Mouse (Mus musculus): ENCODE results near the gene A4galt. TPM values are rescaled to one million over a fixed set of nuclear protein-coding genes. Genes with fewer than 3 reads are reported as not detected.
"Not testable (repeated sequence)": the region's sequence is repeated elsewhere in the genome, so short reads cannot be mapped to it uniquely, and the experiment has no call there.

Gene A4galt
- polyA plus RNA-seq, 1 experiment from 2014 or later = 1.8 TPM

DNA sequence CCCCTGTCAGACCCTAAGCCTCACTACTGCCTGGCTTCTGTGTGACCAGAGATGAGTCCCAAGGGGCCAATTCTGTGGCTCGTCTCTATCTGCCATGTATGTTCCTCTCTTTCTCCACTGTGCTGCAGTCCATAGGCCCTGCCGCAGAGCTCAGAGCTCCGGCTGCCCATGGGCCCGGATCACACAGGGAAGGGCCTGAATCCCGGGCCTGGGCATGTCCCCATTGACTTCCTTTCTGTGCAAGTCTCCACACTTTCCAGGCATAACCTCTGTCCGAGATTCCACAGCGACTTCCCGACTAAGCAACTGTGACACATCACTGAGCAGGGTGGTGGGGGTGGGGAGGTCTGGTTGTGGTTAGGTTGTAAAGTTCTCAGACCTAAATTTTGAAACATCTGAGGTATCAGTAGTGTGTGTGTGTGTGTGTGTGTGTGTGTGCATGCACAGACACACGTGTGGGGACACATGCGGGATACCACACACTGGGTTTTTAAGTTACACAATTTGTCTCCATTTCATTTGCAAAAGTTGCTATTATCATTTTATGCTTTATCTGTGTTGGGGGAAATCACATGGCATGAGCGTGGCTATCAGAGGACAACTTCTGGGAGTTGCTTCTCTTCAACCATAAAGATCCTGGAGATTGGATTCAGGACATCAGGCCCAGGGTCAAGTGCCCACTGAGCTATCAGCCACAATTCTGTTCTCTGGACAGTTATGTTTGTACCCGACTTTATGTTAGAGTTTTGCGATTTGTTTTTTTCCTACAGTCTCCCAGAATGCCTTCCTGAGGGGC, 40.9 kb upstream of the A4galt start:
- peaks cover 8% of the 10 kb centered on the region; the same call in 1 of the 2 replicates for H3K4me1 ChIP-seq
- H3K27ac ChIP-seq = no peak overlapping the region
- WGBS = 86% methylated on average over 13 of the region's 13 CpGs
- no peak overlapping the region for H3K9ac ChIP-seq
- H3K27me3 ChIP-seq (replicated peaks) = no peaks in the 10 kb centered on the region
- H3K9me3 ChIP-seq = no peaks in the 10 kb centered on the region
- no peak overlapping the region for H3K4me2 ChIP-seq (replicated peaks)
- H3K36me3 ChIP-seq = no peaks in the 10 kb centered on the region
- ATAC-seq (ENCODE audit: low FRiP score, low read depth) = no peak
- no peak overlapping the region for H3K4me3 ChIP-seq

DNA sequence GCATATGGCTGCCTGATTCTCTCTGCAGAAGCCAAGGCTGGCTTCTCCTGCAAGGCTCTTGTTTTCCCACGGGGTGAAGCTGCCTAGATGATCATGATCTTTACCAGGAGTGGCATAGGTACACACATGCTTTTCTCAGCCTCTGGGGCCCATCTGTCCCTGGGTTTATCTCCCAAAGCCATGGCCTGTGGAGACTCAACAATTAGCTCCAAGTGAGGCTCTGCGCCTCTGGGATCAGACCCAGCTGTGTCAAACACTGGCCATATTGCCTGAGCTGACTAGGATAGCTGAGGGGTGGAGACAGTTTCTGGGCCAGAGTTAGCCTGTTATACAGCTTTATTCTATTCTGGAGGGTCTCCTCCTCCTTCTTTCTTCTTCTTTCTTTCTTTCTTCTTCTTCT, 39.3 kb upstream of the A4galt start:
- Histone ChIP-seq H3K4me2 (replicated peaks) (no peak overlapping the region), H3K36me3 (no peaks in the 10 kb centered on the region), H3K4me3 (no peak overlapping the region), H3K27me3 (replicated peaks) (no peaks in the 10 kb centered on the region), H3K9me3 (no peaks in the 10 kb centered on the region), H3K27ac (no peak overlapping the region), H3K4me1 (peaks cover 4% of the 10 kb centered on the region; the same call in 1 of the 2 replicates), H3K9ac (no peak overlapping the region)
- 84% methylated on average over 2 of the region's 2 CpGs for WGBS
- no peak for ATAC-seq (ENCODE audit: low FRiP score, low read depth)

DNA sequence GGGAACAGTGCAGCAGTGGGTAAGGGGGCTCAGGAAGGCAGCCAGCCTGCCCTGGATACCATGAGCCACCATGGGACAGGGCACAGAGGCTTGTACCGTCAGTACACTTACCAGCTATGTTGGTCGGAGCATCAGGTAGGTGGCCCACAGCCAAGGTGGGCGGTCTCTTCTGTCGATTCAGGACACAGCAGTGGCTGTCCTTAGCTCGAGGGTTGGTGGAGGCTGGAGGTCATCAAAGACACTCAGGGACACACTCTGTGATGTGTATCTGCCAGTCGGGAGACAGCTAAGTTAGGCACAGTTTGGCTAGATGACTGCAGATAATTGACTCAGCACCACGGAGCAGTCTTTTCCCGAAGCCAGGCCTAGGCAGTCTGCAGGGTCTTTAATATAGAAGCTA, 33.3 kb upstream of the A4galt start:
- ATAC-seq (ENCODE audit: low FRiP score, low read depth) = no peak
- Histone ChIP-seq H3K27me3 (replicated peaks) (no peaks in the 10 kb centered on the region), H3K4me2 (replicated peaks) (no peak overlapping the region), H3K9me3 (no peaks in the 10 kb centered on the region), H3K27ac (no peak overlapping the region), H3K9ac (no peak overlapping the region), H3K4me3 (no peak overlapping the region), H3K4me1 (no peaks in the 10 kb centered on the region), H3K36me3 (no peaks in the 10 kb centered on the region)
- 91% methylated on average over 8 of the region's 8 CpGs for WGBS

DNA sequence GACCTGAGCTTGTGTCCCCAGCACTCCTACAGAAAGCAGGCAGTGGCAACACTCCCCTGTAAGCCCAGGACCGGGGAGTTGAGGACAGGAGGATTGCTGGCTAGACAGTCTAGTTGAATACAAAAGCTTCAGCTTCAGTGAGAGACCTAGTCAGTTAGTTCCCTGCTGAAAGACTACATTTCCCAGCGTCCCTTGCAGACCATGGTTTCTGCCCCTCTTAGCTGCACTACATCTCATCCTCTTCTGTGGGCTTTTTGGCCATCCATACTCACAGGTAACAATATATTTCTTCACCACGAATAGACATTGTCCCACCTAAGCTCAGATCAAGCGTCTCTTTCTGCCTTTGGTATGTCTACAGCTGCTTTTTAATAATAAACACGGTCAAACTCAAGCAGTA, 30.8 kb upstream of the A4galt start:
- H3K9ac ChIP-seq = no peak overlapping the region
- H3K36me3 ChIP-seq = no peaks in the 10 kb centered on the region
- no peak overlapping the region for H3K27ac ChIP-seq
- H3K27me3 ChIP-seq (replicated peaks) = no peaks in the 10 kb centered on the region
- WGBS = 66% methylated on average over 5 of the region's 5 CpGs
- ATAC-seq (ENCODE audit: low FRiP score, low read depth) = no peak
- no peak overlapping the region for H3K4me2 ChIP-seq (replicated peaks)
- H3K4me1 ChIP-seq = no peaks in the 10 kb centered on the region
- H3K4me3 ChIP-seq = no peak overlapping the region
- H3K9me3 ChIP-seq = no peaks in the 10 kb centered on the region

DNA sequence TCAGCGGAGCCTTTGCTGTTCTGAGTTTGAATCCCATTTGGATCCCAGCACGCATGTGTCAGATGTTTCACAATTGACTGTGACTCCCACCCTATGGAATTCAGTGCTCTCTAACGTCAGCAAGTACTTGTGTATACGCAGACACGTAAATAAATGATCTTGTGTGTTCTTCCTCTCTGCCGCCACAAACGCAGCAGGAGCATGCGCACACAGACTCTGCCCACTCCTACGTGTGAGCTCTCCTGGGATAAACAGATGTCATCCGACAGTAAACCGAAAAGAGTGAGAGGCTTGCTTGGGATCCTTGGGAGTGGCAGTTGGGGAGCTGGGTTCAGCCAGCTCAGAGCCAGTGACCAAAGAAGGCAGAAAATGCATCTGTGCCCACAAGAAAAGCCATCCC, 29.7 kb upstream of the A4galt start:
- no peak overlapping the region for H3K4me2 ChIP-seq (replicated peaks)
- H3K9me3 ChIP-seq = no peaks in the 10 kb centered on the region
- H3K27ac ChIP-seq = no peak overlapping the region
- no peak overlapping the region for H3K9ac ChIP-seq
- H3K4me1 ChIP-seq = no peaks in the 10 kb centered on the region
- ATAC-seq (ENCODE audit: low FRiP score, low read depth) = no peak
- H3K36me3 ChIP-seq = no peaks in the 10 kb centered on the region
- no peaks in the 10 kb centered on the region for H3K27me3 ChIP-seq (replicated peaks)
- WGBS = 78% methylated on average over 11 of the region's 11 CpGs
- no peak overlapping the region for H3K4me3 ChIP-seq

DNA sequence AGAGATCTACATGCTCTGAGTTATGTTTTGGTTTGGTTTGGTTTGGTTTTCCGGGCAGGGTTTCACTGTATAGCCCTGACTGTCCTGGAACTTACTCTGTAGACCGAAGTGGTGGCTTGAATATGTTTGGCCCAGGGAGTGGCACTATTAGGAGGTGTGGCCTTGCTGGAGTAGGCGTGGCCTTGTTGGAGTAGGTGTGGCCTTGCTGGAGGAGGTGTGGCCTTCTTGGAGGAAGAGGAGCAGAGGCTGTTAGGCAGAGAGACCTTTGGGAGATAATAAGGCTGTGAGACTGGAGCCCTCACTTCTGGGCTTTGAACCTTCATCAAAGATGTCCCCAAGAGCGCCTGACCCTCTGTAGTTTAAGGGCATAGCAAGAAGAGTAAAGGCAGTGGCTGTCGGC, 27.0 kb upstream of the A4galt start:
- WGBS = 81% methylated on average over 5 of the region's 5 CpGs
- no peak for ATAC-seq (ENCODE audit: low FRiP score, low read depth)
- no peak overlapping the region for H3K27ac ChIP-seq
- no peak overlapping the region for H3K4me2 ChIP-seq (replicated peaks)
- H3K27me3 ChIP-seq (replicated peaks) = no peaks in the 10 kb centered on the region
- H3K9ac ChIP-seq = no peak overlapping the region
- no peaks in the 10 kb centered on the region for H3K9me3 ChIP-seq
- H3K4me3 ChIP-seq = no peak overlapping the region
- H3K36me3 ChIP-seq = no peaks in the 10 kb centered on the region
- H3K4me1 ChIP-seq = no peaks in the 10 kb centered on the region

GRCm38 (mm10) chr15:83277451-83277850, 25.9 kb upstream of the A4galt start:
- Histone ChIP-seq H3K9me3 (no peaks in the 10 kb centered on the region), H3K4me2 (replicated peaks) (no peak overlapping the region)

DNA sequence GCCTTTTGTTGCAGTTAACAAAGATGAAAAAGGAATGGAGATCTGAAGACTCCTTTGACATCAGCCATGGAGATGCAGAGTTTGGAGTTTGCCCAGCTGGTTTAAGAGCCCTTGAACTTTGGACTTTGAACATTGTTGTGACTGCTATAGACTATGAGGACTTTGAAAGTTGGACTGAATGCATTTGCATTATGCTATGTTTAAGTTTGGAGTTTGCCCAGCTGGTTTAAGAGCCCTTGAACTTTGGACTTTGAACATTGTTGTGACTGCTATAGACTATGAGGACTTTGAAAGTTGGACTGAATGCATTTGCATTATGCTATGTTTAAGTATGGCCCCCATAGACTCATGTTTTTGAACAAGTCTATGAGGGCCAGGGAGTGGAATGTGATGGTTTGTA, 22.7 kb upstream of the A4galt start:
- H3K36me3 ChIP-seq; H3K9me3 ChIP-seq; ATAC-seq (ENCODE audit: low FRiP score, low read depth); H3K27ac ChIP-seq; H3K4me2 ChIP-seq (replicated peaks); H3K4me1 ChIP-seq; H3K27me3 ChIP-seq (replicated peaks); H3K9ac ChIP-seq; H3K4me3 ChIP-seq: not testable (repeated sequence)

More at GRCm38 (mm10) chr15:83277451-83277850, 25.9 kb upstream of the A4galt start:
- H3K27ac ChIP-seq = no peak overlapping the region
- no peaks in the 10 kb centered on the region for H3K36me3 ChIP-seq
- no peak overlapping the region for H3K4me3 ChIP-seq
- 91% methylated on average over 4 of the region's 4 CpGs for WGBS
- no peak for ATAC-seq (ENCODE audit: low FRiP score, low read depth)
- H3K4me1 ChIP-seq = no peaks in the 10 kb centered on the region
- H3K27me3 ChIP-seq (replicated peaks) = no peaks in the 10 kb centered on the region
- H3K9ac ChIP-seq = no peak overlapping the region

DNA sequence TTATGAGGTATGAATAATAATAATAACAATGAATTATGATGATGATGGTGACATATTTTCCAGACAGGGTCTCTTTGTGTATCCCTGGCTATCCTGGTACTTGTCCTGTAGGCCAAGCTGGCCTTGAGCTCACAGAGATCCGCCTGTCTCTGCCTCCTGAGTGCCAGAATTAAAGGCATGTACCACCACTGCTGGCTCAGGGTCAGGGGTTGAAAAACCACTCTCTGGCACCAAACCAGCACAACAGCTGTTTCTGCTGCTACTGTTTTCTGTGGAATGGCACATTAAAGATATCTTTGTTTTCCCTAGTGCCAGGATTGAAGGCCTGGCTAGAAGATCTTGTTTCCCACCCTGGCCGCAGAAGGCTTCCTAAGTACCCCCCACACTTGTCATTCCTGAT, 21.4 kb upstream of the A4galt start:
- no peak overlapping the region for H3K27ac ChIP-seq

DNA sequence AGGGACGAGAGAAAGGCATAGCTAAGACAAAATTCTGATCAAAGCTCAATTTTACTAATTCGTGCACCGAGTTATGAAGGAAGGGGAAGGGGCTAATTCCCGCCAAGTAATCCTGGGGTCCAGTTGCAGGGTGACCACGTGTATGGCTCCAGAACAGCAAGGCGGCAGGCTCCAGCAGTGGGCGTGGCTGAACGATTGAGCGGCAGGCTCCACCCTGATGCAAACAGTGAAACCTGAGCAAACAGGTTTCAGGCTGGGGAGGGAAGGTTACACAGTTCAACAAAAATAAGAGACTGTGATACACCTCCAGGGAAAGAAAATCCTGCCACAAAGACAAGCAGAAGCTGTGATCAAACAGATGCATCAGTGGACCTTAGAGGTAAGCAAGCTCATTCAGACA, 19.6 kb upstream of the A4galt start:
- not testable (repeated sequence) for H3K4me1 ChIP-seq; H3K9me3 ChIP-seq; ATAC-seq (ENCODE audit: low FRiP score, low read depth); H3K4me2 ChIP-seq (replicated peaks); H3K9ac ChIP-seq; H3K4me3 ChIP-seq; H3K27me3 ChIP-seq (replicated peaks); H3K27ac ChIP-seq; H3K36me3 ChIP-seq
- 31% methylated on average over 9 of the region's 9 CpGs for WGBS

More for the DNA sequence above, 21.4 kb upstream of the A4galt start:
- Histone ChIP-seq H3K4me2 (replicated peaks) (no peak overlapping the region), H3K9me3 (no peaks in the 10 kb centered on the region), H3K27me3 (replicated peaks) (no peaks in the 10 kb centered on the region), H3K4me3 (no peak overlapping the region), H3K36me3 (no peaks in the 10 kb centered on the region), H3K9ac (no peak overlapping the region), H3K4me1 (no peaks in the 10 kb centered on the region)
- ATAC-seq (ENCODE audit: low FRiP score, low read depth) = no peak
- WGBS = 84% methylated on average over 2 of the region's 2 CpGs

- not testable (repeated sequence) for H3K4me1 ChIP-seq; H3K4me2 ChIP-seq (replicated peaks); H3K36me3 ChIP-seq; ATAC-seq (ENCODE audit: low FRiP score, low read depth); H3K27me3 ChIP-seq (replicated peaks); H3K27ac ChIP-seq; H3K4me3 ChIP-seq; H3K9me3 ChIP-seq; H3K9ac ChIP-seq
- WGBS = 93% methylated on average over 6 of the region's 6 CpGs
Observed at GRCm38 (mm10) chr15:83269985-83270384, 18.4 kb upstream of the A4galt start.

DNA sequence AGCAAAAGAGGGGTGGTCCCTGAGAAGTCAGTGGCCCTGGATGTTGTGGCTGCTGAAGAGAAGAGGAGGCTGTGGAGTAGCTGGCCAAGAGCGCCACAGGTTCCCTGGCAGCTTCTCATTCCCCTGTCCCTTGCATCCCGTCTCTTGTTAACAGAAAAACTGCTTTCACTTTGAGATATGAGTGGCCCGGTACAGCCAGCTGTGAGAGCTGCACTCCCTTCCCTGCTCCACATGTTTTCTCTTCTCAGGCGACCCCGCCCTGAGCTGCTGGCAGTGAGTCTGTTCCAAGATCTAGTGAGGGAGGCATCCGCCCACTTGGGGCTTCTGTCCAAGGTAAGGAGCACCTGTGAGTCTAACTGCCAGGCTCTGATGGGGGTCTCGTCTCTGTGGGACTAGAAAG, 16.9 kb upstream of the A4galt start:
- WGBS = 75% methylated on average over 7 of the region's 7 CpGs
- ATAC-seq (ENCODE audit: low FRiP score, low read depth); H3K4me3 ChIP-seq: not testable (repeated sequence)

DNA sequence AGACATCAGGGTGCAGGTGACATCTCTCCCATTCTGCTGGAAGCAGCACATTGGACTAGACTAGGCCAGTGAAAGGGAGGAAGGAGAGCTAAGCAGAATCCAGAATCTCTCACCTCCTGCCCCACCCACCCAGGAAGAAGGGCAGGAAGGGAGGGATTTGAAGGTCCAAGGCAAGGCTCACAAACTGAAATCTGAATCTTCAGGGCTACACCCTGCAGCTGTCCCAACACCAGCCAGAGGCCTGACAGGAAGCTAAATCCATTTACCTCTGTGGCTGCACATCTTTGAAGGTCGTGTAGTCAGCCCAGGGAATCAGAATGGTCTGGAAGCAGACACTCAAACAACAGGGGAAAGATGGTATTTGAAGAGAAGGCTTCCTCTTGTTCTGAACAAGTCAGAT, 13.7 kb upstream of the A4galt start:
- H3K4me1 ChIP-seq = no peaks in the 10 kb centered on the region
- H3K9me3 ChIP-seq = no peaks in the 10 kb centered on the region
- no peak overlapping the region for H3K9ac ChIP-seq
- no peak overlapping the region for H3K4me3 ChIP-seq
- H3K4me2 ChIP-seq (replicated peaks) = no peak overlapping the region
- no peak overlapping the region for H3K27ac ChIP-seq
- no peak for ATAC-seq (ENCODE audit: low FRiP score, low read depth)
- no peaks in the 10 kb centered on the region for H3K27me3 ChIP-seq (replicated peaks)
- WGBS = 26% methylated on average over 1 of the region's 1 CpGs
- no peaks in the 10 kb centered on the region for H3K36me3 ChIP-seq

More for the DNA sequence above, 16.9 kb upstream of the A4galt start:
- H3K9ac ChIP-seq; H3K27ac ChIP-seq; H3K9me3 ChIP-seq; H3K36me3 ChIP-seq; H3K27me3 ChIP-seq (replicated peaks); H3K4me2 ChIP-seq (replicated peaks); H3K4me1 ChIP-seq: not testable (repeated sequence)
